Mouse (Mus musculus) frontal cortex, postnatal 25 days (tissue): ENCODE measurements around the gene Il12rb1.

Source experiments
- DNase-seq, 2 experiments: peaks; one replicate each; pipeline ENCODE4 v3.0.0; 2022; ENCODE audit warnings: low spot score in 2 of 2

The Il12rb1 gene

DNA sequence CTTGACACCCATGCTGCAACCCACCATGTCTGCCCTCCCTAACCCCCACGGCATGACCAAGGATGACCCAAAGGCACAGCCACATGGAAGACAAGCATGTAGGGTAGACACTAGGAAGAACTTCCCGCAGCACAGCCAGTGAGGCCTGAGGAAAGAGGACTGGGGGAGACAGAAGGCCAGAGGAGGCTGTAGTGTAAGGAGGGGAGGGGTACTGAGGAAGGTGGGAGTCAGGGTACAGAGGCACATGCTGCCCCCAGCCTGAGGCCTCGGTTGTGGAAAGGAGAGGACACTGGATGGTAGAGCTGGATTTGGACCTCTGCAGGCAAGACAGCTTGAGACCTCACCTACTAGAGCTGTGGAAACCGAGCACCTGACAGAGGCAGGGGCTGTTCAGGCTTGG lies 42.7 kb downstream of the Il12rb1 start:
- DNase-seq: no peak

DNA sequence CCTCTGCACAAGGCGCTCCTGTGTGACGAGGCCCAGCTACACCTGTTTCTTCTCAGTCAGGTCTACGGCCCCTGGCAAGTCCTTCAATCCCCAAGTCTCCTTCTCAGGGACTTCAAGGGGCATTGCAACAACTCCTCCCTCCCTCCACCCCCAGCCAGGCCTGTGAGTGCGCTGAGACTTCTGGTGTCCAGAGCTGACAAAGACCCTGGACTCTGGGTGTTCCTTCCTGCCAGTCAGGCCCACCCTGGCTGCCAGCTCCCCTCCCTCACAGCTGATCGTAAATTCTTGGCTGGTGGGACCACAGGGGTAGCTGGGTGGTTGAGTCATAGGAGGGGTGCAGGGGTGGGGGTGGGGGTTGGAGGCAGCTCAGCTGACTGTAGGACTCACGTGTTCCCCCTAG lies 43.6 kb downstream of the Il12rb1 start:
- DNase-seq: no peak

DNA sequence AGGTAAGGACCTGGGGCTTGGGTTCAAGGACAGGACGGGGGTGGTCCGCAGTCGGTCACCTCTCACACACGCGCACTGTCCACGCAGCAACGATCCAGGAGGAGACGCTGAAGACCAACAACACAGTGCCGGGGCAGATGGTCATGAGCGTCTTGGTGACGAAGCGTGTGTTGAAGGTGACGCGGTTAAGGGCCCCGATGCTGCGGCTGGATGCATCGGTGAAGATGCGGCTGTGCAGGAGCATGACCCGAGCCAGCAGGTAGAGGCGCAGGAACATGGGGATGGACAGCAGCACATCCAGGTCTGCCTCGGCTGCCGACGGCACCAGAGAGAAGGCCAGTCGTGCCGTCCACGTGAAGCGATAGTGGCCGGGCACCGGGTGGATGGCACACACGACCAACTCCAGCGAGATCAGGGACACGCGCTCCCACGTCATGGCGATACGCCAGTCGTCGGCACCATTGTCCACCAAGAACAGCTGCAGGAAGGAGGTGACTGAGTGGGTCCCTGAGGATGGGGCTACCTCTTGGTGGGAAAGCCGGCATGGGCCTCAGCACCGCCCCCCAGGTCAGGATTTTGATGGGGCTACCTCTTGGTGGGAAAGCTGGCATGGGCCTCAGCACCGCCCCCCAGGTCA lies 44.5 kb downstream of the Il12rb1 start:
- no peak for DNase-seq

DNA sequence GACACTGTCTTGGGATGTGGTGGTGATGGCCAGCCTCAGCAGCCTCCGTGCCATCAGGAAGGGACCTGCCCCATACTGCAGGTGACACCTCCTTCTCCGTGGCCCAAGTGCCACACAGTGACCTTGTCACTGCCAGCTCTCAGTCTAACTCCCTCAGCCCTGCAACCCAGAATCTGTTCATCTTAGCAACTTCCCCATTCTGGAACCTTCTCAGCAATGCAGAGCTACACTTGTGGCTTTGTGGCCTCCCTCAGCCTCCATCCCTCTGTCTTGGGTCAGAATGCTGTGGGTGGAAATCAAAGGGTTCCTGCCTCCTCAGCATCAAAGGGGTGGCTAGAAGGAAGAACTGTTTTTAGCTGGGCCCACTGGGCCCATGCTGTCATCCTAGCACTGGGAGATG lies 45.6 kb downstream of the Il12rb1 start:
- no peak for DNase-seq

DNA sequence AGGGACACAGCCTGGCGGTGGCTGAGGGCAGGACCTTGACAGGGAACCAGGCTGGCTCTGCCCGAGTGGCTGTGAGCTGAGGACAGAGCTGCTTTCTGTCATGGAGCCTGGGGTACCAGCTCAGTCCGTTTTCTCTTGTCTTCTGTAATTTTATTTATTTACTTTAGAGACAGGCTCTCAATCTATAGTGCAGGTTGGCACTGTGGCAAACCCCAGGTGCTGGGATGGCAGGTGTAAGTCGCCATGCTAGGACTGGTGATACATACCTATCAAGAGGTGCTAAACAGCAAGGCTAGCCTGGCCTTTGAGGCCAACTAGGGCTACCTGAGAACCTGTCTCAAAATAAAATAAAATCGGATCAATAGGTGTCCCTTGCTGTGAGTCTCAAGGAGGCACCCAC lies 47.8 kb downstream of the Il12rb1 start:
- DNase-seq: no peak

DNA sequence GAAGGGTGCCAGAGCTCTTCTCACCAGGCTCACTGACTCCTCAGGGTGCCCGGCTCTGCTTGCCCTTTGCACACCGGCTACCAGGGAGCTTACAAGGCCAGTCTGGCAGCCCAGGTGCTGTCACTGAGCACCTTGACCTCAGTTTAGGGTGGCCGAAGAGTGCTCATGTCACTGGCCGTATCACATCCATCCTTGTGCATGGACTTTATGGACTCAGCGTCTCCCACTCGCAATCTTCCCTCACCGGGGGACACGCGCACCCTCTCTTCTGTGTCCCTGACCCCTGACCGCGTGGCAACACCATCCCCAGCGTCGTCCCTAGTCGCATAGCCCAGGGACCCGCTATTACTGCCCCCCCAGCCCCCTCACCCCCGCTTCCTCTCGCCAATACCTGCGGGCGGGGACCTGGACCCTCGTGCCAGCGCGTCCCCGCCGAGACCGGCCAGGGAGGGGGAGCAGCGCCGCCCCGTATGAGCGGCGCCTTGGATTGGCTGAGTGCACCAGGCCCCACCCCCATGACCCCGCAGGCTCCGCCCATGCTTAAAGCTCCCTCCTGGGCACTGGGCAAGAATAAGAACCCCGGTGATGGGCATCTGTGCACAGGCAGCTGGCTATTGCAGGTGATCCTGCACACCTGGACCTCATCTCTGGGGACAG lies 48.4 kb downstream of the Il12rb1 start:
- DNase-seq: no peak

DNA sequence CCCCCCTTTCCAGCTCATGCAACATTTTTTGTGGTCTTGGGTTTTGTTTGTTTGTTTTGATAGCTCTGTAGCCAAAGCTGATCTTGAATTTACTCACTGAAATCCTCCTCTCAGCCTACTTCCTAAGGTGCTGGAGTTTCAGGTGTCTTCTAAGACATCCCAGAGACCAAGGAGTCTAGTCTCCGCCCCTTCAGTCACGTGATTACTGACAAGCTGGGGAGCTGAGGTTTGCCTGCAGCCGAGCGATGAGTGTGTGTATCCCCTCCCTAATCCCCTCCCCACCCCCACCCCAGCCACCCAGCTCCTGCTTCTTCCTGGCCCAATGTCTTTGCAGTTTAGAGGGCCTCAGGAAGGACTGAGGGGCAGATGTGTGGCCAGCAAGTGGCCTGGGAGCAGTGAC lies 49.3 kb downstream of the Il12rb1 start:
- no peak for DNase-seq

DNA sequence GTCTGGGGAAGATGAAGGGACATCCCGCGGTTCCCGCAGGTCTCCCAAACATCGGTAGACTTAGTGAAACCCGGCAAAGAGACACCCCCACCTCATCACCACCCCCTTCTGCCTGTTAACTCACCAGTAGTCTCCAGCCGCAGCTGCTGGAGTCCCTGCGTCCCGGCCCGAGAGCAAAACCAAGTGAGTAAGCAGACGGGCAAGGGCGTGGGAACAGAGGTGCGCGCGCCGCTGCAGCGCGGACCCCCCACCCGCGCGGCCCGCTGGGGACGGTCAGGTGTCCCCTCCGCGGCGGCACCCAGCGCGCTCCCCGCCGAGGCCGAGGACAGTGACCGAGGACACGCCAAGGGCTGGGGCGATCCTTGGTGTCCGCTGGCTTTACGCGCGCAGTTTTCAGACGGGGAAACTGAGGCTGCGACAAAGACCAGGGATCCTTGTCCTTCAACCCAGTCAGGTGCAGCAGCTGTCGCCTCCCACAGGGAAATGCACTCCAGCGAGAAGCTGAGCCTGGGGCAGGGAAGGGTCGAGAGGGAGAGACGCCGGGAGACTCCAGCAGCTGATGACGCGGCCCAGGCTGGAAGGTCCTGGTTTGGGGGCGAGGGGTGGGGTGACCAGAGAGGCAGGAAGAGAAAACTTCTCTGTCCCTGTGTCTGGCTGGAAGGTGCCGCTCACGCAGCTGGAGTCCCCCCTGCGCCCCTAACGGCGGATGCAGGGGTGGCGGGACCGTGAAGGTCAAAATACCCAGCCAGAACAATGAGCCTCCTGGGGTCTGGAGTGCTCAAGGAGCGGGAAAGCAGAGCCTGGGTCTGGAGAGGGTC lies 54.8 kb downstream of the Il12rb1 start, which contains the start of gene Kcnn1:
Gene Kcnn1, minus strand, starts transcription at position 435 of the 818 bp plus-strand sequence.
- no peak for DNase-seq

DNA sequence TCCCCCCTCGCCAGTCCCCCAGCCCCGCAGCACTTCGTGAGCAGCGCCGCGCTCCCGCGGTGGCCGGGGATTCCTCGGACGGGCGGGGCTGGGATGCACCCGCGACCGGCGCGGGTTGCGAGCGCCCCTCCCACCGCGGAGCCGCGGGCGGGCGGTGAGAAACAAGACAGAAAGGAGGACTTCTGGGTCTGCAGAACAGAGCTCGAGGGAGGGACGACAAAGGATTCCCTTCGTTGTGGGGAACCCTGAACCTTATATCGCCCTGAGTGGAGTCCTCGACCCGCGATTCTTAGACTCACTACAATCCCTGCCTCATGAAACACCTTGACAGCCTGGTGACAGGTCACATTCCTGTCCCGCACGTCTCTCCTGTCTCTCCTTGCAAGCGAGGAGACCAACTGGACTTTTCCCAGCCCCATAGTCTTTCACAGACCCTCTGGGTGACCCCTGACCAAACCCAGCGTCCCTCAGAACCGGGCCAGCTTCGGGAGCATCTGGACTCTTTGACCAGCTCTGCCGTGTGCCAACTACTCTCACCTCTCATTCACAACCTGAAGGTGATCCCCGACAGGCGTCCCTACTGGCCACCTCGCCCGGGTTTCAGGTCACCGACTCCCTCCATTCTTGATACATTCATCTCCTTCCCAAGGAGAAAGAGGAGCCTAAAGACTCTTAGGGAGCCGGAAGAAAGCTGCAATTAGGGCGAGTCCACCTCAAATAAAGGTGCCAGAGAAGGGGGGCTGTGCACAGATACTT lies 55.9 kb downstream of the Il12rb1 start:
- no peak for DNase-seq

DNA sequence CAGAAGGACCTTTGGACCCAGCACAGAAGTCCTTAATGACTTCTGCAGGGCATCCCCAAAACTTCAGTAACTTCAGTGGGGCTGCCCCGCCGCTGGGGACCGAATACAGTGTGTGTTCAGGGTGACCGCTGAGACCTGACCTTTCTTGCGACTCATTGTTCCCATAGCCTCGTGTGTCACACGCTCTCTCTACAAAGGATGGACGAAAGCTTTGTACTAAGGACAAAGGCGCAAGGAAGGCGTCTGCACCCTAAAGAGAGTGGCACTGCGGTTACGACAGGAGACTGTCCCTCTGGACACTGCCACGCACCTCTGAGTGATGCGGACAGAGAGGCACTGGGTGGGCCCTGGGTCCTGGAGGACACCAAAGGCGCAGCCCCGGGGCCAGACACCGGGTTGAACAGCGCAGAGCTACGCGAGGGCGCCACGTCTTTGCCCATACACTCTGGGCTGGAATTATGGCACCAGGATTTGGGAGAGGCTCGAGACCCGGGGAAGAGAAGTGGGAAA lies 56.5 kb downstream of the Il12rb1 start:
- DNase-seq: no peak

DNA sequence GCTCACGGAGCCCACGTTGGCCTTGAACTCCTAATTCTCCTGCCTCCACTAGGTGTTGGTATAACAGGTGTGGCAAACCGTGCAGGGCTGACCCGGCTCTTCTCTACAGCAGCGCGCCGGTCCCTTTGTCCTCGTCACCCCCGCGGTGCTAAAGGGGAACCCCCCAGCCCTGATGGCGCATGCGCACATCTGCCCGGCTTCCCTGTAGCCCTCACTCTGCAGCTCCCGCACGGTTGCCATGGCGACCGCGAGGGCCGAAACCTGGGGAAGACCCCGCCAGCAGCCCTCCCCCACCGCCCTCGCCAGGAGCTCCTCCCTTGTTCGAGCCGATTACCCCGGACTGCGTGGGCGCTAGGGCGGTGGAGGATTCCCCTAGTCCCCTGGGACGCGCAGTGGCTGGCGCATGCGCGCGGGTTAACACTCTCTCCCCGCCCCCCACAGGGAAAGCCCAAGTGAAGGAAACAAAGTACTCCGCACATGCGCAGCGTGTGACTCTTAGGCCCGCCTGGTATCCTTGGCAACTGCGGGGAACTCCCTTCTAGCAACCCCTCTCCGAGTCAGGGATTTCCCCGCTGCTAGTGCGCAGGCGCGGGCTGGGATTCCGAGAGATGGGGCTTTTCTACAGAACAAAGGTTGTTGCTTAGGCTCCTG lies 57.2 kb downstream of the Il12rb1 start:
- peak; percentile 99 to 100 for DNase-seq

DNA sequence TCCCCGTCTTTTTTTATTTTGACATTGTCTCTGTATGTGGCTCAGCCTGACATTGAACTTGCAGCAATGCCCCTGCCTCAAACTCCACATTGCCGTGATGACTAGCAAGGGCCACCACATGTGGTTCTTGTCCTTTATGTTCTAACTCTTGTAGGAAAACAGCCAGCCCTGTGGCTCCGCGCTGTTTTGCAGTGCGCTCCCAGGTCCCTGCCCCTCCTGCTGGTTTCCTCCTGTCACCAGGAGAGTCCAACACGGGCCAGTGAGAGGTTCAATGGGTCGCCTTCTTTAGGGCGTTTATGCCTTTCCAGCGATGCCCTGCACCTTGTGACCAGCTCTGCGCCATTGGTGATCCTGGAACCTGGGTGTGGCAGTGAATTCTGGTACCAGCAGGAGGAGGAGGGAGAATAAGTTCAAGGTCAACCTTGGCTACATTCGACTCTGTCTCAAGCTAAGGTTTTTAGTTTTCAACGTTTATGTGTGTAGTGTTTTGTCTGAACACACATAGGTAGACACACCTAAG lies 57.8 kb downstream of the Il12rb1 start:
- no peak for DNase-seq

DNA sequence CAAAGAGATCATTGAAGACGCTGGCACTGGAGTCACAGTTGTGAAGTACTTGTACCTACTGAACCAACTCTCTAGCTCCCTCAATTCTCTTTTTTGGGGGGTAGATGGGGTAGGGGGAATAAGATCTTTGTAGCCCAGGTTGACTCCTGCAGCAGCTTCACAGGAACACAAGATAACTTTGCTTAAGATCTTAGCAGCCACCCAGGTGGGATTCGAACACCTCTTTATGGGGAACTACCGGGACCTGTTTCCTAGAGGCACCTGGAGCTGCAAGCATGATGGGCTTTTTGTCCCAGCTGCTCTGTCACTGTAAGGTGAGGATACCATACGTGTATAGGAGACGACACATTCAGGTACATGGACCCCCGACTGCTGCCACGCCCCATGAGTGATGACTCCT lies 58.3 kb downstream of the Il12rb1 start:
- DNase-seq: no peak

DNA sequence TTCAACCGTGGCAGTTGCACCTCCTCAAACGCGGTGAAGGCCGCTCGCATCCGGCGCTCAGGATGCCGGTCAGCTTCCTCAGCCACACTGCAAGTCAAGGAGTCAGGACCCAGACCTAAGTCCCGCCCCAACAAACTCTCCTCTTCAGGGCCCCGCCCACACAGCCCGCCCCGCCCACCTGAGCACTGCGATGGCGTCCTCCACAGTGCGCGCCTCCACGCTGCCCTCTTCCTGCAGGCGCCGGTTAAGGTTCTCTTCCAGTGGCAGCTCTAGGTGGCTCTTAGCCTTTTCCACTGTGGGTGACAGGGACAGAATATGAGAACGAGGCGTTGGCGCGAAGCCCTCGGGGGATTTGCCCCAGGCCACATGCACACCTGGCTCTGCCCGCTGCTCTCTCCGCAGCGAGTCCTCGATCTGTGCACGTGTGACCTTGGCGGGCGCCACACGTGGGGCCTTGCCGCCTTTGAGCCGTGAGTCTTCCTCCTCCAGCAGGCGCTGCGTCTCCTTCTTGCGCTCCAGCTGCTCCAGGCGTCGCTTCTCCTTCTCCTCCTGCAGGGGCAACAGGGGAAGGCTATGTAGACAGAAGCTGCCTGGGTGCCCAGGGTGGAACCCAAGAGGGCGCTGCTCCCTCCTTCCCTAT lies 60.4 kb downstream of the Il12rb1 start:
- no peak for DNase-seq

DNA sequence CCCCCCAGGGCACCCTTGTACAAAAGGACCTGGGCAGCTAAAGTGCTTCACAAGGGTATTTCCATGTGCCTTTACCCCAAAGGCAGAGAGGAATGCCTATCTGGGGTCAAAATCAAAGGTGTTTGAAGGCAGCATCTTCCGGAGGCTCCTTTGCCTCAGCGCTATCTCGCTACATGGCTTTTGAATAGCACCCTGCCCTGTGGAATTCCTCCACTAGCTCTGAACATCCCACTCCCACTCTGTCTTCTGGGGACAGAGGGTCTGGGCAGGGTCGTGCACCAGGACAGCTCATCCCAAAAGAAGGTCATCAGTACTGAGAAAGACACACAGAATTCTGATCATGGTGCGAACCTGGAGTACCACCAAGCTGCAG lies 60.9 kb downstream of the Il12rb1 start:
- DNase-seq: no peak

DNA sequence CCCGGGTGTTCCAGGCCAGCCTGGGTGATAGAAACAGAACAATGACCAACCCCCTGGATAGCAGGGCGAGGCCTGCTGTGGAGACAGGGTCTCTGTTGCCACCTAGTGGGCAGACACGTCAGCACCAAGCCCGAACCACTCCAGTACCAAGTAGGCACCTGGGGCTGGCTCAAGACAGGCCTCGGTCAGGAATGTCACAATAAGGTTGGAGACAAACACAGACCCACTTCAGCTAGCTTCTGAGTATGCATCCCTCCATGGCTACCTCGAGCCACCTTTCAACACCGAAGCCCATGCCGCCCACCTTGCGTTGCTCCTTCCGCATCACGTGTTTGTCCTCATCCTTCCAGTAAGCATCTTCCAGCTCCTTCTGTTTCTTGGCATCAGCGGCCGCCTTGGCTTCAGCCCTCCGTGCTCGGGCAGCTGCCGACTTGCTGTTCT lies 61.4 kb downstream of the Il12rb1 start:
- DNase-seq: peak; percentile 62 to 66
